ENCODE assay signal across 28 mouse cellular contexts in the genomic region with DNA sequence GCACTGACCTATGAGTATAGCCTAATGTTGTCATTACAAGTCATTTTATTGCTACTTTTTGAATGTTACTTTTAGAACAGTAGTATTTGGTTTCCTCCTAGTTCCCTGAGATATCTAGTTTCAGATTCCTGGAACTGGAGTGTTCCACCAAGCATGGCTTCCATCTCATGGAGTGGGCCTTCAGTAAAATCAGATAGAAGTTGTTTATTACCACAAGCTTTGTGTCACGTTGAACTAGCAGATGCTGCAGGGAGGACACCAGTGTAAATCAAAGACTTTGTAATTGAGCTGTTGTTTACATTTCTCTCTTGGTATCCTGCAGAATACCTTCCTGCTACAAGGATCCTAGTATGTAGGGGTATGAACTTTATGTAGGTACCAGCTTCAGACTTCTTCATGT.
"Had no signal": no experiment of that assay in that cellular context is flagged by ENCODE, and none has a peak within 500 bp of the region (broad histone marks: within the 10 kb centered on the region; RNA-seq: fewer than 3 reads in every experiment).

No protein-coding gene starts in this region.

- H3K9ac ChIP-seq: embryonic facial prominence, embryonic 12.5 days; embryonic facial prominence, embryonic 13.5 days; embryonic facial prominence, embryonic 15.5 days; forebrain, embryonic 12.5 days; forebrain, embryonic 13.5 days; forebrain, embryonic 15.5 days; forebrain, postnatal 0 days had no signal

- H3K4me3 ChIP-seq: embryonic facial prominence, embryonic 10.5 days; embryonic facial prominence, embryonic 12.5 days; embryonic facial prominence, embryonic 13.5 days; embryonic facial prominence, embryonic 15.5 days; erythroblast, embryonic 14.5 days; forebrain, embryonic 10.5 days; forebrain, embryonic 12.5 days; forebrain, embryonic 13.5 days; forebrain, embryonic 15.5 days; gastrocnemius, adult 2 months had no signal

- DNase-seq: cerebellum, adult 2 months; cerebellum, adult 8-10 months; cerebellum, adult 9-10 months; cerebellum, adult 9-11 months; cerebellum, postnatal 10 days; cerebellum, postnatal 14 days; cerebellum, postnatal 25 days; cerebellum, postnatal 36 days; embryo, embryonic 11 days; forebrain, postnatal 0 days; gastrocnemius, adult 2 months; gastrocnemius, postnatal 10 days; gastrocnemius, postnatal 14 days; gastrocnemius, postnatal 25 days; gastrocnemius, postnatal 36 days; heart, adult 11 months; heart, adult 18-20 months had no signal

- H3K27me3 ChIP-seq: embryonic facial prominence, embryonic 12.5 days; embryonic facial prominence, embryonic 13.5 days; embryonic facial prominence, embryonic 15.5 days; forebrain, embryonic 12.5 days; forebrain, embryonic 13.5 days; forebrain, embryonic 15.5 days had no signal

- H3K9me3 ChIP-seq: embryonic facial prominence, embryonic 10.5 days; embryonic facial prominence, embryonic 12.5 days; embryonic facial prominence, embryonic 13.5 days; embryonic facial prominence, embryonic 15.5 days; forebrain, embryonic 12.5 days; forebrain, embryonic 13.5 days; forebrain, embryonic 15.5 days had no signal

- H3K27ac ChIP-seq: embryonic facial prominence, embryonic 10.5 days; embryonic facial prominence, embryonic 12.5 days; embryonic facial prominence, embryonic 13.5 days; embryonic facial prominence, embryonic 15.5 days; forebrain, embryonic 10.5 days; forebrain, embryonic 12.5 days; forebrain, embryonic 13.5 days; forebrain, embryonic 15.5 days; gastrocnemius, adult 2 months had no signal

- H3K36me3 ChIP-seq: embryonic facial prominence, embryonic 10.5 days; embryonic facial prominence, embryonic 12.5 days; embryonic facial prominence, embryonic 13.5 days; embryonic facial prominence, embryonic 15.5 days; forebrain, embryonic 10.5 days; forebrain, embryonic 12.5 days; forebrain, embryonic 15.5 days had no signal

- H3K4me2 ChIP-seq: embryonic facial prominence, embryonic 12.5 days; embryonic facial prominence, embryonic 13.5 days; embryonic facial prominence, embryonic 15.5 days; forebrain, embryonic 12.5 days; forebrain, embryonic 13.5 days; forebrain, embryonic 15.5 days had no signal

- ATAC-seq: forebrain, embryonic 13.5 days; forebrain, embryonic 14.5 days; forebrain, embryonic 15.5 days; forebrain, embryonic 16.5 days; forebrain, postnatal 0 days had no signal

- H3K4me1 ChIP-seq: embryonic facial prominence, embryonic 10.5 days; embryonic facial prominence, embryonic 12.5 days; embryonic facial prominence, embryonic 13.5 days; embryonic facial prominence, embryonic 15.5 days; forebrain, embryonic 10.5 days; forebrain, embryonic 12.5 days; forebrain, embryonic 13.5 days; forebrain, embryonic 15.5 days had no signal
